Mouse (Mus musculus): ENCODE measurements at regions not wholly inside any gene's neighbourhood (a gene's known extent, or its start where the extent isn't known, plus 50 kb on each side); places are given as distances from the start of the nearest gene placed in this dataset.

- Histone ChIP-seq H3K4me3 (ENCODE audit: insufficient read depth, low read depth, low read length) (no peak overlapping the region), H3K27me3 (ENCODE audit: control insufficient read depth, insufficient read depth, low read length) (no peaks in the 10 kb centered on the region), H3K36me3 (ENCODE audit: control insufficient read depth, insufficient read depth, low read length) (no peaks in the 10 kb centered on the region), H3K9ac (ENCODE audit: low read depth, low read length) (no peak overlapping the region), H3K27ac (replicated peaks; ENCODE audit: insufficient read depth, low read depth, low read length) (no peak overlapping the region), H3K79me2 (ENCODE audit: control insufficient read depth, insufficient read depth, low read length) (no peaks in the 10 kb centered on the region), H3K4me1 (ENCODE audit: control insufficient read depth, insufficient read depth, low read length) (no peaks in the 10 kb centered on the region)
- 87% methylated on average over 2 of the region's 2 CpGs for WGBS
- no peak for TF ChIP-seq CTCF (IDR thresholded peaks at IDR 0.05; ENCODE audit: low read depth, low read length)
- TF ChIP-seq POLR2A (IDR thresholded peaks at IDR 0.05; ENCODE audit: extremely low read depth, insufficient read depth, low read length), result no peak
- DNase-seq (ENCODE audit: extremely low read depth, low read depth, low spot score), result no peak
Observed at GRCm38 (mm10) chr4:54469176-54469575, 475.7 kb upstream of the Zfp462 start.

- TF ChIP-seq POLR2A (IDR thresholded peaks at IDR 0.05; ENCODE audit: extremely low read depth, insufficient read depth, low read length) (no peak), CTCF (IDR thresholded peaks at IDR 0.05; ENCODE audit: low read depth, low read length) (no peak)
- no peaks in the 10 kb centered on the region for H3K79me2 ChIP-seq (ENCODE audit: control insufficient read depth, insufficient read depth, low read length)
- H3K4me3 ChIP-seq (ENCODE audit: insufficient read depth, low read depth, low read length), result no peak overlapping the region
- H3K4me1 ChIP-seq (ENCODE audit: control insufficient read depth, insufficient read depth, low read length), result no peaks in the 10 kb centered on the region
- H3K27ac ChIP-seq (replicated peaks; ENCODE audit: insufficient read depth, low read depth, low read length), result no peak overlapping the region
- WGBS, result 75% methylated on average over 13 of the region's 13 CpGs
- H3K27me3 ChIP-seq (ENCODE audit: control insufficient read depth, insufficient read depth, low read length), result no peaks in the 10 kb centered on the region
- no peak for DNase-seq (ENCODE audit: extremely low read depth, low read depth, low spot score)
- no peaks in the 10 kb centered on the region for H3K36me3 ChIP-seq (ENCODE audit: control insufficient read depth, insufficient read depth, low read length)
- H3K9ac ChIP-seq (ENCODE audit: low read depth, low read length), result no peak overlapping the region
Observed at GRCm38 (mm10) chr4:54470022-54471008, 474.5 kb upstream of the Zfp462 start.

- Histone ChIP-seq H3K4me1 (ENCODE audit: control insufficient read depth, insufficient read depth, low read length) (no peaks in the 10 kb centered on the region), H3K27me3 (ENCODE audit: control insufficient read depth, insufficient read depth, low read length) (no peaks in the 10 kb centered on the region), H3K36me3 (ENCODE audit: control insufficient read depth, insufficient read depth, low read length) (no peaks in the 10 kb centered on the region), H3K4me3 (ENCODE audit: insufficient read depth, low read depth, low read length) (no peak overlapping the region), H3K27ac (replicated peaks; ENCODE audit: insufficient read depth, low read depth, low read length) (no peak overlapping the region), H3K9ac (ENCODE audit: low read depth, low read length) (no peak overlapping the region), H3K79me2 (ENCODE audit: control insufficient read depth, insufficient read depth, low read length) (no peaks in the 10 kb centered on the region)
- WGBS, result 82% methylated on average over 1 of the region's 1 CpGs
- no peak for TF ChIP-seq POLR2A (IDR thresholded peaks at IDR 0.05; ENCODE audit: extremely low read depth, insufficient read depth, low read length)
- DNase-seq (ENCODE audit: extremely low read depth, low read depth, low spot score), result no peak
Observed at GRCm38 (mm10) chr4:54471009-54471408, 473.8 kb upstream of the Zfp462 start.

GRCm38 (mm10) chr4:54481766-54482165 is 463.1 kb upstream of the Zfp462 start:
- 67% methylated on average over 2 of the region's 2 CpGs for WGBS
- H3K4me1 ChIP-seq (ENCODE audit: control insufficient read depth, insufficient read depth, low read length), result no peaks in the 10 kb centered on the region
- no peak overlapping the region for H3K27ac ChIP-seq (replicated peaks; ENCODE audit: insufficient read depth, low read depth, low read length)
- H3K27me3 ChIP-seq (ENCODE audit: control insufficient read depth, insufficient read depth, low read length), result no peaks in the 10 kb centered on the region
- H3K9ac ChIP-seq (ENCODE audit: low read depth, low read length), result no peak overlapping the region
- H3K36me3 ChIP-seq (ENCODE audit: control insufficient read depth, insufficient read depth, low read length), result no peaks in the 10 kb centered on the region
- no peak overlapping the region for H3K4me3 ChIP-seq (ENCODE audit: insufficient read depth, low read depth, low read length)
- no peak for DNase-seq (ENCODE audit: extremely low read depth, low read depth, low spot score)
- TF ChIP-seq CTCF (IDR thresholded peaks at IDR 0.05; ENCODE audit: low read depth, low read length), result no peak
- no peak for TF ChIP-seq POLR2A (IDR thresholded peaks at IDR 0.05; ENCODE audit: extremely low read depth, insufficient read depth, low read length)
- no peaks in the 10 kb centered on the region for H3K79me2 ChIP-seq (ENCODE audit: control insufficient read depth, insufficient read depth, low read length)

GRCm38 (mm10) chr4:54493074-54493473 is 451.8 kb upstream of the Zfp462 start:
- WGBS, result 83% methylated on average over 6 of the region's 6 CpGs
- H3K27me3 ChIP-seq (ENCODE audit: control insufficient read depth, insufficient read depth, low read length), result no peaks in the 10 kb centered on the region
- H3K9ac ChIP-seq (ENCODE audit: low read depth, low read length), result no peak overlapping the region
- no peak overlapping the region for H3K4me3 ChIP-seq (ENCODE audit: insufficient read depth, low read depth, low read length)
- H3K36me3 ChIP-seq (ENCODE audit: control insufficient read depth, insufficient read depth, low read length), result no peaks in the 10 kb centered on the region
- TF ChIP-seq CTCF (IDR thresholded peaks at IDR 0.05; ENCODE audit: low read depth, low read length) (no peak), POLR2A (IDR thresholded peaks at IDR 0.05; ENCODE audit: extremely low read depth, insufficient read depth, low read length) (no peak)
- no peaks in the 10 kb centered on the region for H3K79me2 ChIP-seq (ENCODE audit: control insufficient read depth, insufficient read depth, low read length)
- no peak for DNase-seq (ENCODE audit: extremely low read depth, low read depth, low spot score)
- no peak overlapping the region for H3K27ac ChIP-seq (replicated peaks; ENCODE audit: insufficient read depth, low read depth, low read length)
- no peaks in the 10 kb centered on the region for H3K4me1 ChIP-seq (ENCODE audit: control insufficient read depth, insufficient read depth, low read length)

Data from liver, adult 2 months (tissue).